Mouse (Mus musculus): Measurements from ENCODE around the gene Higd1b. TPM values are rescaled to one million over a fixed set of nuclear protein-coding genes. Genes with fewer than 3 reads are reported as not detected.

Gene Higd1b
- 1 to 10 TPM; 4.7 to 5.3 TPM for total RNA-seq (2021)

DNA sequence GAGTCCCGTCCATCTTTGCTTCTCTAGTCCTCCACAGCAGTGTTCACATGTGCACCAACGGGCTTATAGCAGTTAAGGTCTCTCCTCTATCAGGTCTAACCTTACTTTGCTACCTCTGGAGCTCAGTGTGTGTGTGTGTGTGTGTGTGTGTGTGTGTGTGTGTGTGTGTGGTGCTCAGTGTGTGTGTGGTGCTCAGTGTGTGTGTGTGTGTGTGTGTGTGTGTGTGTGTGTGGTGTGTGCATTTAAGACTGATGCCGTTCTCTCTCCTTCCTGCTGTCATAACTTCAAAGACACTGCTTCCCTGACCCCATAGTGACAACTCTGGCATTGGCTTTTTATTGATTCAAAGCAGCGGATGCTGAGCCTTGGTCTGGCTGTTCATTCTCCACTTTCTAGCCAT is at the start of gene Higd1b:
Higd1b (plus strand) TSS at position 301 of the 400 bp plus-strand sequence.
- no peak for DNase-seq (ENCODE audit: low spot score in 2 of 2)

DNA sequence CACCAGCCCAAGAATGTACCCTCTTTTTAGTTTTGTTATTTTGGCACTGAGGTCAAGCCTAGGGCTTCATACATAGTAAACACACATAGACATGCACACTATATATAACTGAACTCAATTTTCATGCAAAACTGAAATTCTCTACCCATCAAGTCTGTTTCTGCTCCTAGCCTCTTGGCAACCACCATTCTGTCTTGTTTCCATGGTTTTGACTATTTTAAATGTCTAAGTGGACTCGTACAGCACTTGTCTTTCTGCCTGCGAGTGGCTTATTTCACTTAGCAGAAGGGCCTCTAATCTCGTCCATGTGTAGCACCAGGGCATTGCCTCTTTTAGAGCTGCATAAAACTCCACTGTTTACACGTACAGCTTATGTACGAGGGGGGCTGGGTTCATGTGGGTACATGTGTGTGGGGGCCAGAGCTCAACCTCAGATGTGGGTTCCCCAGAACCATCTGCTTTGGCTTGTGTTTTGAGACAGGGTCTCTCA is 47.9 kb upstream of the Higd1b start:
- no peak for DNase-seq (ENCODE audit: low spot score in 2 of 2)
- intact Hi-C loops (cut with DNase I), result no loop called here

More for the DNA sequence above, at the start of gene Higd1b:
- intact Hi-C loops (cut with DNase I), result no loop called here

DNA sequence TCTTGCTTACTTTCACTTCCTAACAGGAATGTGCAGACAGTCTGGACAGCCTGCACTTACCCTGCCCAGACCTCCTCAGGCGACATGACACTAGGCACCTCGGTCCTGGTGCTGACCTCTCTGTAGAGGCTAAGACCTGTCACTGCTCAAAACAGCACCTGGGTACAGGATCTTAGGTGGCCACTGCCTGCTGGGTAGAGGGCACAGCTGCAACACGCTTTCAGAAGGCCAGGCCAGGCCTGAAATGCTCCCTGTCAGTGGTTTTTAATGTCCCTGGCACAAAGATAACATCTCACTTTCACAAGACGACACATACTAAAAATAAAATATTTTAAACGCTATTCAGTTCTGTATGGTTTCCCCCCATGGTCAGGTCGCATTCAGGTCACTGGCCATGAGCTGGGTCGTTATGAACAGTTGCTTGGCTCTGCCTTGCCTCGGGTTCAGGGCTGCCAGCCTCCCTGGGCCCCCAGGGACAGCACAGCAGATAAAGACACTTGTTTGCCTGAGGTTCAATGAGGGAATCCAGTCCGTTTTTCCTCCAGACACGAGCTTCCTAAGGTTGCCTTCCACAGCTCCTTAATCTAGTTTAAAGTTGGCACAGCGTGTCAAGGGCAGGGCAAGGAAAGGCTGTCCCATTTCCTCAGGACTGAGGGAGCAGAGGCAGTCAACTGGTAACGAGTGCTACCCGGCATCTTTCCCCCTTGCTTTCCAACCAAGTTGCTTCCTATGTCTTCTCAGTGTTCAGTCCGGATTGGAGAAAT is 43.8 kb upstream of the Higd1b start:
- no peak for DNase-seq (ENCODE audit: low spot score in 2 of 2)
- intact Hi-C loops (cut with DNase I), result no loop called here

DNA sequence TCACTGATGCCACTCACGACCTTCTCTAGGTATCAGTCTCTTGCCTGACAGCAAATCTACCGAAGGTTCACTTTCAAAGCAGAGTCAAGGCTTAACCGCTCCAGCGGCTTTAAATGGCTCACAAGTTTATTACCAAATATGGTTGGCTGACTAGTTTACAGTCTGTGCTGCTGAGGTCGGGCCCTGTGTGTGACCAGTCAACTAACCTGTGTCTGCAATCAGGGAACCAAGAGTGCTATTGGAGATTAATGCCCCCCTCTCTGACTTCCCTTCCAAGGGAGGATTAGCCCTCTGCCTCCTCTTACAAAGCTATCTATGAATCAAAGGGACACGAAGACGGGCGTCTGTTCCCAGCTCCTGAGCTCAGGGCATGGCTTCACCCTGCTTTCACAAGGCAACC is 41.5 kb upstream of the Higd1b start:
- DNase-seq (ENCODE audit: low spot score in 2 of 2), result no peak
- intact Hi-C loops (cut with DNase I), result no loop called here

DNA sequence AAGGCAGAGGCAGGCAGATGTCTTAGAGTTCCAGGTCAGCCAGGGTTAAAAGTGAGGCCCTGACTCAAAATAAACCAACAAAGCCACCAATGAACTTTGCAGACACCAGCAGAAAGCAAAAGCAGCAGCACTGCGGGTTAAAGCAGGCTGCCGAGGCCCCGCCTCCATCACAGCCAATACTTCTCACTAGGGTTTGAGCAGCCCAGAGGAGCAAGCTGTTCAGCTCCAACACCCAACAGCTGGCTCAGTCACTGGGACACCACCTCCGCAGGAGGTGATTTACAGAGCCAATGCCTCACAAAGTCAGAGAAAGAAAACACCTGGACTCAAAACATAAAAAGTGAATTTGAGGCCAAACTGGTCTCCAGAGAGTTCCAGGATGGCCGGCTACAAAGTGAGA is 32.2 kb upstream of the Higd1b start:
- intact Hi-C loops (cut with DNase I), result no loop called here
- no peak for DNase-seq (ENCODE audit: low spot score in 2 of 2)

DNA sequence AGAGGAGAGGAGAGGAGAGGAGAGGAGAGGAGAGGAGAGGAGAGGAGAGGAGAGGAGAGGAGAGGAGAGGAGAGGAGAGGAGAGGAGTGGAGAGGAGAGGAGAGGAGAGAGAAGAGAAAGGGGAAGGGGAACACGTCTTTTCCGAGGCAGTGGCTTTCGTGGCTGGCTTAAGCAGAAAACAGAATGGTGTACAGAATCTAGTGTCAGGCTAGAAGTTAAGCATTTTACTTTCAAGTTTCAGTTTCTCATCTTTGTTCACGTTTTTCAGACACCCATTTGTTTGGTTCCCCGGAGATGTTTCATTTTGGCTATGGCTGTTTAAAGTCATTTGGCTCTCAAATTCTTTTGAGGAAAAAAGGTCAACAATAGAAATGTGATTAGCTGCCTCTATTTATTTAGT is 27.4 kb upstream of the Higd1b start:
- intact Hi-C loops (cut with DNase I), result no loop called here
- DNase-seq (ENCODE audit: low spot score in 2 of 2), result no peak

DNA sequence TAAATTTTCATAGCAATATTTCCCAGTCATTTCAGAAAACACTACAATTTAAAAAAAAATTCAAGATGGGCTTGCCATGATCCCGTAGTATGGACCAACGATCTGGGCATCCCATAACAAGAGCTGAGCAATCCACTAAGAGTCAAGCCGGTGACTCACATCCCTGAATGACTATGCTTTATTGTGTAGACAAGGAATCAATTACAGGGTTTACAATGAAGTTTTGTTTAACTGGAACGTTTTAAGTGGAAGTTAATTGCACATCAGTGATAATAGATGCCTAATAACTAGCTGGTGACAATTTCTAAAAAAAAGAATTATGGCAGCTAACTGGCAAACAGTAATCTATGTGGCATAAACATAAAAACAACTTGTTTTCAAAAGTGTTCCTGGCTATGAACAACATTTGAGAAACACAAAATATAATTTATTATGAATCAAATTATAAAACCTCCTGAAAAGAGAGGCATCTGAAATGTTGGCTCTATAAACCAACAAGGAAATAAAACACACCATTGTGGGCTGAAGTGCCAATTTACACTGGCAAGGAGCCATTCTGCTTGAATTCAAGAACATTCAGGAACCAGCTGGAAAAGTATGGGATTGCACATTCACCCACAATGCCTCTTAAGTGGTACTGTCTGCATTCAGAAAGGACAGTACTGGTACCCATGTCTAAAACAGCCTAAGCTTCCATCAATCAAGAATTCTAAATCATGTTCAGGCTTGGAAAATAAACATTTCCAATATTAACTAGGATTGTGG is 24.7 kb upstream of the Higd1b start:
- intact Hi-C loops (cut with DNase I), result no loop called here
- DNase-seq (ENCODE audit: low spot score in 2 of 2), result no peak

DNA sequence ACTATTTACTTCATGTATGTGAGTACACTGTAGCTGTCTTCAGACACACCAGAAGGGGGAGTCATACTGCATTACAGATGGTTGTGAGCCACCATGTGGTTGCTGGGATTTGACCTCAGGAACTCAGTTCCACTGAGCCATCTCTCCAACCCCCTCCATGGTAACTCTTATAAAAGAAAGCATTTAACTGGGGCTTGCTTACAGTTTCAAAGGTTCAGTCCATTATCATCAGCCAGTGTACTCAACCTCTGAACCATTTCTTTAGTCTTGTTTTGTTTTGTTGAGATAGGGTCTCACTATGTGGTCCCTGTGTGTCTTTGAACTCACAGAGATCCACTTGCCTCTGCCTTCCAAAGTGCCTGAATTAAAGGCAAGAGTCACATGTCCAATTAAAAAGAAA is 20.8 kb upstream of the Higd1b start:
- no peak for DNase-seq (ENCODE audit: low spot score in 2 of 2)
- intact Hi-C loops (cut with DNase I), result loop anchor here (5.0 kb wide), 1 partner anchor 38 kb away; no protein-coding TSS in a partner anchor

DNA sequence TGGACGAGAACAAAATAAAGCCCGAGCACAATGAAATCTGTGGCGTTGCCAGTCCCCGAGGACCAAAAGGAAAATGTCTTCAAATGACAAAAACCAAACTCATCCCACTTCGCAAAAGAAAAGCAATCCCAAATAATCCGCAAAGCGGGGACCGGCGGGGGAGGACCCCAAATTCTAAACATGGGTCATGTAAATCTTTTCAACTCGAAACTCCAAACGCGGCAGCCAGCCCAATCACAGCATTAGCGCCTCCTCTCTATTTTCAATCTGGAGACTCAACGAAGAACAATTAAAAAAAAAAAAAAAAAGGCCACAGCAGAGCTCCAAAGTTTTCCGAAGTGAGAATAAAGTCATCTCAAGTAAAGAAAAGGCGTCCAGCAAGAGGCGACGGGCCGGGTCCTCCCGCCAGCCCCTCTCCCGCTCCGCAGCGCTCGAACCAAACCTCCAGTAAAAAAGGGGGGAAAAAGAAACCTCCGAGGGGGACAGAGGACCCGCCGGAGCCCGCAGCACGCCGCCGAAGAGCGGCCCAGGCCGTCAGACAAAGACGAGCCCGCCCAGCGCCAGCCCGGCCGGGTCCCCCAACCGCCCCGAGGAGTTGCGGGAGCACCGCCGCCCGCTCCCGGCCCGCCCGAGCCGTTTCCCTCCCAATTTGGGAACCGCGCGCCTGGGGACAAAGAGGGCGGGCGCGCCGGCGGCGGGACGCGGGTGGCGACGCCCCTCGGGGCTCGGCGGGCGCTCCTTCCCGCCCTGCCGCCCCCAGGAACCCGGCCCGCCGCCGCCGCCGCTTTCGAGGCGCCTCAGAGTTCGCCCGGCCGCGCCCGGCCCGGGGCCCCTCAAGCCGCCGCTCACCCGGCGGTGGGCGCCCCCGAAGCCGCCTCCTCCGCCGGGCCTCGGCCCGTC is 17.3 kb upstream of the Higd1b start:
- peak in 1 of 2 experiments; percentile 12 for DNase-seq (ENCODE audit: low spot score in 2 of 2)
- intact Hi-C loops (cut with DNase I), result loop anchor here (5.0 kb wide), 1 partner anchor 41 kb away; no protein-coding TSS in a partner anchor

DNA sequence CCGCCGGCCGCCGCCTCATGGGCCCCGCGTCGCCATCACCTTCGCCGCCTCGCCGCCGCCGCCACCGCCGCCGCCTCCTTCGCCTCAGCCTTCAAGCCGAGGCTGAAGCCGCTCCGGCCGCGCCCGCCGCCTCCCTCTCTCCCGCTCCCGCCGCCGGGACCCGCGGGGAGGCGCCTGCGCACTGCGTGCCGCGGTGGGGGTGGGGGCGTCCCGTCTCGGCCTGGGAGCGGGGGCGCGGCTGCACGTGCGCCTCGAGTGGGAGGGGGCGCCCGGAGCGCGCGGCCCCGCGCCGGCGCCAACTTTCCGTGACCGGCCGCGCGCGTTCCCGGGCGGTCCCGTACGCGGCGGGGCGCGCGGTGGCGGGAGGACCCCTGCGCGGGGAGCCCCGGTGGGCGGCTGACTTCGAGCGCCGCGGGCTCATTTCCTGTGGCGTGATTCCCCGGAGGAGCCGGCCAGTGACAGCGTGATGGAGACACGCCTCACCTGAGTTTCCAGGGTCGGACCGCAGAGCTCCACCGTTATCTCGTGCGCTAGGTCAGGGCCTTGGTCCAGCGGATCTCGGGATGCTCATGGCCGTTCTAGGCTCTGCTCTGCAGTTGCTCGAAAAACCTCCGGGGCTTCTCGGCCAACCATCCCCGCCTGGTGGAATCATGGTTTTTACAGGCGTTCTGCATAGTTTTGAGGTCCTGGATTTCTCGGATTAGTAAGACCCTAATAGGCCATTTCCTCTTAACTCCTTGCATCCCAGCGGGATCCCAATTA is 16.4 kb upstream of the Higd1b start, which contains the start of gene Gjc1:
Gjc1 (minus strand) TSS at position 680 of the 762 bp plus-strand sequence.
- intact Hi-C loops (cut with DNase I), result loop anchor here (5.0 kb wide), 1 partner anchor 42 kb away; no protein-coding TSS in a partner anchor
- peak; percentile 32 to 48 for DNase-seq (ENCODE audit: low spot score in 2 of 2)

DNA sequence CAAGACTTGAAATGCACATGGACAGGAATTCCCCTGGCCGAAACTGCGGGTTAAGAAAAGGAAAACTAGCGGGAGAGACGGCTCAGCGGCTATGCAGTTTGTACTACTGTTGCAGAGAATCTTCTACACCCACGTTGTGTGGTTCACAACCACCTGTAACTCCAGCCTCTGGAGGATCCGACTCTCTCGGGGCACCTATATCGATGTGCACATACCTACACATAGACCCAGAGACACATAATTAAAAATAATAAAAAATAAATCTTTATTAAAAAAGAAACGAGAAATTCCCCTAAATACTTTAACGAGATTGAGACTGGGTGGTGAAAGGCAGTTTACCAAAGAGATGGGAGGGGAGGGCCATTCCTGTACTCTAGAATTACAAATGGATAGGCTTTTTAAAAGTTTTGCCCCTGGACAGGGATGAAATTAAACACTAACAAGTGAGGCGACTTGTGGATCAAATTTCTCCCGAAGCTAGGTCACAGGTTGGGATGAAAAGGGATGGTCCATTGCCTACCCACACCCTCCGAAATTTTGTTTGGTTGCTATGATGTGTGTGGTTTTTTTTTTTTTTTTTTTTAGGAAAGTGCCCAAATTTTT is 15.8 kb upstream of the Higd1b start:
- DNase-seq (ENCODE audit: low spot score in 2 of 2), result no peak
- intact Hi-C loops (cut with DNase I), result loop anchor here (5.0 kb wide), 1 partner anchor 43 kb away; no protein-coding TSS in a partner anchor

DNA sequence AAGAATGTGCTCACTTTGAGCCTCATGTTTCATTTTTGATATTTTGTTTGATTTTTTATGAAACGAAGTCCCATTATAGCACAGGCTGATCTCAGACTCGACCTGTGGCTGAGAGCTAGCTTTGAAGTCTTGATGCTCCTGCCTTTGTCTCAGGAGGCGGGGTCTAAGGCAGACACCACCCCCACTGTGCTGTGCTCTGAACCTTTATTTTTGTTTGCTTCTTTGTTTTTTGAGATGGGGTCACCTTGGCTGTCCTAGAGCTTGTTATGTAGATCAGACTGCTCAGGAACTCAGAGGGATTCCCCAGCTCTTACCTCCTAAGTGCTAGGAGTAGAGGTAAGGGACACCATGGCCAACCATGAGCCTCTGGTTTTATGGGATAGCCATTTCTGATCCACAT is 15.2 kb upstream of the Higd1b start:
- intact Hi-C loops (cut with DNase I), result no loop called here
- DNase-seq (ENCODE audit: low spot score in 2 of 2), result no peak

DNA sequence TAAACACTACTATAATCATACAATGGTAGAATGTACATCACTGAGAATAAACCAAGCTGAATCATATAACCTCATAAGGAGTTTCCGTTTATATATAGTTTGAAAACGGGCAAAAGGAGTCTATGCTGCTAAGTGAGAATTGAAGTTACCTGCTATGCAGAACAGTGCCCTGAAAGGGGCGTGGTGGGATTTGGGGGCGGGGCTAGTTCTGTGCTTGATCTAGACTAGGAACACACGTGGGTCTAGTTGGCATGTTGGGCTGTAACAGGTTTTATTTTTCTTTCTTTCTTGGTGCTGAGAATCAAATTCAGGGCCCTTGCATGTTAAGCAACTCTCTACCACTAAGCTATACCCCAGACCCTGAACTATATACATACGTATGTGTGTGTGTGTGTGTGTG is 14.4 kb upstream of the Higd1b start:
- no peak for DNase-seq (ENCODE audit: low spot score in 2 of 2)
- intact Hi-C loops (cut with DNase I), result no loop called here

DNA sequence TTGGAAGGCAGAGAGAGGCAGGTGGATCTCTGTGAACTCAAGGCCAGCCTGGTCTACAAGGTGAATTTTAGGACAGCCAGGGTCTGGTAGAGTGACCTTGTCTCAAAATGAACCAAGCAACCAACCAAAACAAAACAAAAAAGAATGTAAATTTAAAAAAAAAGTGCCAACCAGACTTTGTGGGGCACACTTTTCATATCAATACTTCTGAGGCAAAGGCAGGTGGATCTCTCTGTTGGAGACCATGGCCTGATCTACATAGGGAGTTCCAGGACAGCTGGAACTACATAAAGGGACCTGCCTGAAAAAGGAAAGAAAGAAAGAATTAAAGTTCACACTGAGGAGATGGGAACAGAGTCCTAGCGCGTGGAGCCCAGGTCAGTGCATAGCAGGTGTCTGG is 9.2 kb upstream of the Higd1b start:
- DNase-seq (ENCODE audit: low spot score in 2 of 2), result no peak
- intact Hi-C loops (cut with DNase I), result no loop called here

DNA sequence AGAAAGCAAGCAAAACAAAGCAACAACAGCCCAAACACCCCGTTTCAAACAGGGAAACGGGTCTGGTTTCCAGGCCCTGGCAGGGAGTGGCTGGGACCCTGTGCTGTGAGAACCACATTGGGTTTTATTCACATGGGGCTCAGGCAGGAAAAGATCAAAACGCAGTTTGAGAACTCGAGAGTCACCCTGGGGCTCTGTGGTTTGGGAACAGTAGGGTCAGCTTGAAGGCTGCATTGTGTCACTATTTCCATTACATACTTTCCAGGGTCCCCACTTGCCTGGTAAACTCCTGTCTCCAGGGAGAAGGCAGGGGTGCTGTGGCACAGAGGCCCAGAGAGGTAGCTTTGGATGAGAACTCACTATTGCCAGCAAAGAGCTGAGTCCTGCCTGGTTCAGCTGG is 8.6 kb upstream of the Higd1b start:
- no peak for DNase-seq (ENCODE audit: low spot score in 2 of 2)
- intact Hi-C loops (cut with DNase I), result no loop called here

DNA sequence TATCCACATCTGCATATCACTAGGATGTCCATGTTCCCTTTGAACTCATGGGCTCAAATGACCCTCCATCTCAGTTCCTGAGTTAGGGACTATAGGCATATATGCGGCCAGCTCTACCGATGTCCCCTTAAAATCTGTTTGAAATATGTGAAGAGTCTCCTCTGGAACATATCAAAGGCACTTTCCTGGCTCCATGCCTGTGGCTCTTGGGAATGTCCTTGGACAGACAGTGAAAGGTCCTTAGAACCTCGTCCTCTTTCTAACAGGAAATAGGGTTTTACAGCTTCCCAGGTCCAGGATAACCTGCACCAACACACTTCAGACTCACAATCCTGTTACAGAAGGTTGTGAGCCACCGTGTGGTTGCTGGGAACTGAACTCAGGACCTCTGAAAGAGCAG is 5.4 kb upstream of the Higd1b start:
- intact Hi-C loops (cut with DNase I), result no loop called here
- no peak for DNase-seq (ENCODE audit: low spot score in 2 of 2)

DNA sequence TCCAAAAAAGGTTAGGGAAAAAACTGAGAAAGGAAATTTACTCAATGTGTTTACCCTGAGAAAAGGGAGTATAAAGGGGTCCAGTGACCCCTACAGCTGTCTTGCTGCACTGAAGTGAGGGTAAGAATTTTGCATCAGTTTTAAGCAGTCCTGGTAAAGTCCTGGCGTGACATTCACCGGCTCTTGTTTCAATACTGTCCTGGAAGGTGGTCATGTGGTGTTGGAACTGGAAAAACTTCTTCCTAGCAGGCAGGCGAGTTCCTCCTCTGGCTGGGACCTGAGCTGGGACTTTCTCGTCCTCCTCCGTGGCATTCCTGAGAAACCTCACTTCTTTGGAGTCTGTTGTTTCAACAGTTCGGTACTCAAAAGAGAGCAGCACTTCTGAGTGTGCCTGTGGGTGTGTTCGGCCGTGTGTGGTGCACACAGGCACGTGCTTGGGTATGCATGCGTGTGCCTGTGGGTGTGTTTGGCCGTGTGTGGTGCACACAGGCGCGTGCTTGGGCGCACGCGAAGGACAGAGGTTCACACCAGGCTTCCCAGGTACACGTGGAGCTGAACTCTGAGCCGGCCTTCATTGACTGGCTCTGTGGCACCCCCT is 2.9 kb upstream of the Higd1b start:
- intact Hi-C loops (cut with DNase I), result no loop called here
- no peak for DNase-seq (ENCODE audit: low spot score in 2 of 2)

DNA sequence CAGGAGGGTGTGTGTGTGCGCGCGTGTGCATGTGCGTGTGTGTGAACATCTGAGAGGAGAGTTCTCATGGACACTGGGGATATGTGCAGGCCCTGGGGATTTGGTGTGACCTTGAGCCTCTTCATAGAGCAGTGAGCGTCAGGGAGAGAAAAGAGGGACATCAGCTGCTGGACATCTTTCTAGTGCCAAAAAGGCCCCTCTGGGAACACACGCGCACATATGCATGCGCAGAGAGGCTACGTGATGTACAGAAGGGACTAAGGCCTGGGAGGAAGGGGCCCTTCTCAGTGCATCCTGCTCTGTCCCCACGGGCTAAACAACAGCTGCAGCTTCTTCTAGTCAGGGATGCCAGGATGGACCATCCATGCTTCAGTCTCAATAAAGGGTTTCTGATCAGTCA is 1.4 kb upstream of the Higd1b start:
- intact Hi-C loops (cut with DNase I), result no loop called here
- no peak for DNase-seq (ENCODE audit: low spot score in 2 of 2)
